In genomic region chr7:67461333-67462255, GRCm38 (mm10) we compare ENCODE assay signal across 8 mouse cellular contexts.
A peak's percentile ranks its signal among the peaks of the same experiment; 100 is the strongest.
DNase-seq lines count a peak whose midpoint lies in the region; ATAC-seq lines count a peak whose summit lies in the region.

No protein-coding gene starts in this region.

- DNase-seq in right cerebral cortex, adult 18-20 months = peak; percentile 43
- DNase-seq in right cerebral cortex, postnatal 25 days = no peak
- peak; percentile 89 for DNase-seq in heart, postnatal 14 days
- no peak for DNase-seq in limb, embryonic 10.5 days (ENCODE audit: low spot score)
- DNase-seq in thymus, postnatal 36 days = peak; percentile 49 to 70
- no peak for DNase-seq in c-Kit-positive CD71-positive TER-119-positive erythroid progenitor cells, embryonic 14.5 days (ENCODE audit: low spot score)

- no peaks in the 10 kb centered on the region for H3K36me3 ChIP-seq in limb, embryonic 10.5 days

- no peak overlapping the region for H3K4me3 ChIP-seq in limb, embryonic 10.5 days

- H3K9me3 ChIP-seq in limb, embryonic 10.5 days (replicated peaks) = no peaks in the 10 kb centered on the region

- peak overlapping the region; percentile 8; the same call in 1 of the 2 replicates for H3K27ac ChIP-seq in limb, embryonic 10.5 days

- H3K27me3 ChIP-seq in limb, embryonic 10.5 days (ENCODE audit: low read depth, poor library complexity, severe bottlenecking) = 0 out of 2 replicates have a peak, but pooled peaks cover 4% of the 10 kb centered on the region

- peaks cover 22% of the 10 kb centered on the region for H3K4me1 ChIP-seq in limb, embryonic 10.5 days

- ATAC-seq in erythroblast, adult 5-6 weeks (replicated peaks; ENCODE audit: low FRiP score, poor library complexity, severe bottlenecking) = 0 out of 2 replicates have a peak, but pooled peaks have one; percentile 52
- ATAC-seq in monocyte, adult 5-6 weeks (replicated peaks; ENCODE audit: insufficient number of reproducible peaks, low FRiP score, low TSS enrichment, poor library complexity, severe bottlenecking) = peak; percentile 77

- intact Hi-C loops in heart, postnatal 14 days (cut with DNase I) = loop anchor here (5.0 kb wide), 3 partner anchors 89 to 219 kb away; partner anchors contain the start of gene Mef2a

- 86% methylated on average over 11 of the region's 11 CpGs for WGBS in limb, embryonic 10.5 days

Comparison
In these comparisons a context has a peak if more than half of its experiments do, and no peak if none do; other contexts are left out.
1. DNase-seq: peak in right cerebral cortex, adult 18-20 months (single experiment), heart, postnatal 14 days (2 of 2) and thymus, postnatal 36 days (2 of 2); none in right cerebral cortex, postnatal 25 days (single experiment), limb, embryonic 10.5 days (single experiment) and c-Kit-positive CD71-positive TER-119-positive erythroid progenitor cells, embryonic 14.5 days (single experiment).